Mouse (Mus musculus) colon, adult 2 months (tissue): ENCODE data around the gene Frem3. TPM values are rescaled to one million over a fixed set of nuclear protein-coding genes. Genes with fewer than 3 reads are reported as not detected.

Experiments used
- polyA plus RNA-seq: library from polyadenylated mRNA; depleted of rRNA; stranded (reverse); fragments of >200 nt; gene quantifications from 2 replicates; pipeline ENCODE4 v1.2.3, GENCODE M21; 2012; rRNA removed

The Frem3 gene
- polyA plus RNA-seq = not detected in 2 replicates

GRCm38 (mm10) chr8:80610549-80611440 is at the start of gene Frem3:
Gene Frem3, plus strand, starts transcription at chr8:80611080.

GRCm38 (mm10) chr8:80739155-80739924 is 128.5 kb downstream of the Frem3 start, which contains the start of gene Smarca5:
Gene Smarca5, minus strand, starts transcription at chr8:80739497.

Other genes with a start within 250 kb of the Frem3 start
- gene Gypa, start 117.3 kb upstream of the Frem3 start, polyA plus RNA-seq = 0.06 and 0.07 TPM in 2 replicates
- gene Smarca5, start 128.4 kb downstream of the Frem3 start, polyA plus RNA-seq = 11.2 and 11.8 TPM in 2 replicates